Mouse (Mus musculus) T-cell, adult 2 months (primary cell): ENCODE results near the gene Btbd35f9.
"Not testable (repeated sequence)": the region's sequence is repeated elsewhere in the genome, so short reads cannot be mapped to it uniquely, and the experiment has no call there.

Experiments used
- DNase-seq: peaks from one replicate; pipeline ENCODE4 v3.0.0; 2022; ENCODE audit warnings: low spot score

Btbd35f9 gene

DNA sequence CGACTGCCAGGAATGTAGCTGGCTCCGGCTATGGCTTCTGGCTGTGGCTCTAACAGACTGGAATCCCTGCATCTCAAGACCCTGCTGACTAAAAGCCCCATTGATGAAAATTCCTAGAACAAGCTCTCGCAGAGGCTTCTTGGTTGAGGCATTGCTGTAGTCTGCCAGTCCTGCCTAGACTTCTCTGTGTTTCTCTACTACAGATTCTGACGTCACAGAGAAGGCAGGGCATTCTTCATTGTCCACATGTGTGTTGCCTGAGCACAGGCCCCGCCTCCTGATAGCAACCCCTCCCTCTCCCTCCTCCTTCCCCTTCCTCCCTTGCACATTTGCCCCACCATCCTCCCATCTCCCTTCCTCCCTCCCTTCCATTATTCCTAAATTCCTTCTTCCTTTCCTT is at the start of gene Btbd35f9:
Gene Btbd35f9, minus strand, starts transcription at position 101 of the 400 bp plus-strand sequence.
- not testable (repeated sequence) for DNase-seq
